Mouse (Mus musculus): ENCODE measurements around the gene Resp18. TPM values are rescaled to one million over a fixed set of nuclear protein-coding genes. Genes with fewer than 3 reads are reported as not detected.

Gene Resp18
- polyA plus RNA-seq, 1 experiment: not detected

DNA sequence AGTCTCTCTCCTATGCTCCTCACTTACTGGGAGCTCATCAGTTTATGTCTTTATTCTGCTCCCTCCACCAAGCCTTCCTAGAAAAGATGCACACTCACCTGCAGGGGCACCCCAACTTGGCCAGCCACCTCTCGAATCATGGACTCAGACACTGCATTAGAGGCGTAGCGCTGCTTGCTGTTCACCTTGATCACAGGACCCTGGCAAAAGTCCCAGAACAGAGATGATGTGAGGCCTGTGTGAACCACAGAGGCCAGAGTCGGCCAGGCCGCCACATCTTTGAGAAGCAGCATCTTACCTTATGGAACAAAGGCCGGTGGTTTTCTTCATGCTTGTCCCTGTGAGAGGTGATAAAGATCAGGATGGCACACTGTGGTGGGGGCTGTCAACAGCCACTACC is 33.5 kb upstream of the Resp18 start:
- no peaks in the 10 kb centered on the region; the same call in 1 of the 2 replicates for H3K4me1 ChIP-seq (ENCODE audit: control insufficient read depth, insufficient read depth, low read length)
- H3K4me3 ChIP-seq (ENCODE audit: insufficient read depth, low read length): no peak overlapping the region
- no peak overlapping the region for H3K27ac ChIP-seq (ENCODE audit: insufficient read depth, low read depth, low read length)
- no peak for TF ChIP-seq POLR2A (IDR thresholded peaks at IDR 0.05; ENCODE audit: borderline replicate concordance, low read depth, low read length)
- no peak for TF ChIP-seq CTCF (IDR thresholded peaks at IDR 0.05; ENCODE audit: low read depth, low read length)

DNA sequence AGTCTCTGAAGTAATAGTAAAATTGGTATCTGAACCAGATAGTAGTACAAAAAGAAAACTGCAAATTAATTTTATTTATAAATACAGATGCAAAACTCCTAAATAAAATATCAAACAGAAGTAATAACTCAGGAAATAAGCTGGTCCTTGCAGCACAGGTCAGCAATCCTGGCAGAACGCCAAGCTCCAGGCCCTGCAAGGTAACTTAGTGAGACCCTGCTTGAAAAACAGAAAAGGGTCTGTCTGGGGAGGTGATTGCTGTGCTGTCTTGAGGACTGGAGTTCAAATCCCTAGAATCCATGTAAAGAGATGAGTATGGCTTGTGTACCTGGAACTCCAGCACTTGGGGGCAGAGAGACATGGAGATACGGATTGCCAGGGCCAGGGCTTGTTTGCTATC is 26.4 kb upstream of the Resp18 start:
- Histone ChIP-seq H3K4me3 (ENCODE audit: insufficient read depth, low read length) (no peak overlapping the region), H3K4me1 (ENCODE audit: control insufficient read depth, insufficient read depth, low read length) (no peaks in the 10 kb centered on the region), H3K27ac (ENCODE audit: insufficient read depth, low read depth, low read length) (no peak overlapping the region)
- TF ChIP-seq POLR2A (IDR thresholded peaks at IDR 0.05; ENCODE audit: borderline replicate concordance, low read depth, low read length): no peak

DNA sequence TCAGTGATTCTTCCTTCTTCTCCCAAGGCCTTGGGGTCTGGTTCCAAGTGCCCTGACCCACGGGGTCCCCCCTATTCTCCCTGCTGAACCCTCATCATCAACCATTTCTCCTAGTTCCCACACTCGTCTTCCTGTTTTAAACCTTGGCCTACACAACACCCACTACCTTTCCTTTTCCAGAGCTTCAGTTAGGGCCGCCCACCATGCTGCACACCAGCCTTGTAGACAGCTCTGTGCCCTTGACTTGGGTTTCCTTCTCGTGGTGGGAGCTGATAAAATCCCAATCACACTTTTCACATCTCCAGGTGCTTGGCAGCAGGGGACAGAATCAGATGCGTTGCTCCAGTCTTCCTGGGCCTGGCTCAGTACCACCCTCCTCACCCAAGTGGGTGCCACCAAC is 16.1 kb upstream of the Resp18 start:
- H3K4me3 ChIP-seq (ENCODE audit: insufficient read depth, low read length): no peak overlapping the region
- no peak for TF ChIP-seq POLR2A (IDR thresholded peaks at IDR 0.05; ENCODE audit: borderline replicate concordance, low read depth, low read length)
- no peak for TF ChIP-seq CTCF (IDR thresholded peaks at IDR 0.05; ENCODE audit: low read depth, low read length)
- H3K4me1 ChIP-seq (ENCODE audit: control insufficient read depth, insufficient read depth, low read length): no peaks in the 10 kb centered on the region
- no peak overlapping the region for H3K27ac ChIP-seq (ENCODE audit: insufficient read depth, low read depth, low read length)

DNA sequence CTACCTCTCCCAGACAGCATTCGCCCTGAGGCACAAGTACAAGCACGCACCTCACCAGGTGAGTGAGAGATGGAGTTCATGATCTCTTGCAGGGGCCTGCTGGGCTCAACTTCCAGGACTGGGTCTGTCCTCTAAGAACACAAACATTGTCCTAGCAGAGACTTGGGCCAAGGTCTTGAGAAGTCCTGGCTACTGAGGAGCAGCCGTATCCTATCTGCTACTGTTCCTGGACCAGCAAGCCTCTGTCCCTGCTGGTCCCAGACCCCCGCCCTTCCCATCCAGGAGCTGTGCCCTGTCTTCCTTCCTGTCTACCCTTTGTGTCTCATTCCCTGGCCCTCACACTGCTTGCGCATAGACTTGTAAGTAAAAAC is 15.1 kb upstream of the Resp18 start:
- Histone ChIP-seq H3K4me1 (ENCODE audit: control insufficient read depth, insufficient read depth, low read length) (no peaks in the 10 kb centered on the region), H3K27ac (ENCODE audit: insufficient read depth, low read depth, low read length) (no peak overlapping the region), H3K4me3 (ENCODE audit: insufficient read depth, low read length) (no peak overlapping the region)
- TF ChIP-seq CTCF (IDR thresholded peaks at IDR 0.05; ENCODE audit: low read depth, low read length): no peak
- no peak for TF ChIP-seq POLR2A (IDR thresholded peaks at IDR 0.05; ENCODE audit: borderline replicate concordance, low read depth, low read length)

DNA sequence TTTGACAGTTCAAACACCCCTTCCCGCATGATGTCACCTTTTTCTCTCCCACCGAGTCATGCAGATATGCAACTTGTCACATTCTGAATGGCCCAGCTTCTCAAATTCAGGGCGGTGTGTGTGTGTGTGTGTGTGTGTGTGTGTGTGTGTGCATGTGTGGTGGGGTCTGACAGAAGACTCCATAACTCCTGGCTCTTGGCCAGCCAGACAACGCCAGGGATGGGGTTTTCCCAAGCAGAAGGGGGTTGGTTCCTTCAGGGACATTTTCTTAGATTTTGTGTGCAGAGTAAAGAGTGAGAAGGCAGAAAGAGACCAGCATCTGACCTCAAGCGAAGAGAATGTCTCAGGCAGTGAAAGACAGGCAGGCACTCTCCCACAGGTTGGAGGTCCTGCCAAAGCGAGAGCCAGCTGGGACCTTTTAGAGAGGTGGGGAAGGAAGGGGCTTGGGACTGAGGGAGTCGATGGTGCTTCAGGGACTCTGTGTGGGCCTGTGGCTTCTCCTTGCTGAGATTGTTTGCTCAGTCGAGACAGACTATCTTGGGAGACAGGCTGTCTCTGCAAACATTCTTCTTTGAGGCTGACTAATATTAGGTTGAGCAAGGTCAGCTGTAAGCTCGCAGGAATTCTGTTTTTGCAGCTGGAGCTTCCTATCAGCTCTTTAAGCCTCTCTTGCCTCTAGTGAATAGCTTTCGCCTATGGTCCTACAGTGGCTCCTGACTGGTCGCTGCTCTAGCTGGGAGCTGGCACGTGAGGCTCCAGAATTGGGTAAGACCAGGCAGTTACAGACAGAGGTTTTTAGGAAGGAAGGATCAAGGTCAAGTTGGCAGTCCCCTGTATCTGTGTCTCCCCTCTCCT is 14.5 kb upstream of the Resp18 start:
- TF ChIP-seq POLR2A (IDR thresholded peaks at IDR 0.05; ENCODE audit: borderline replicate concordance, low read depth, low read length) (no peak), CTCF (IDR thresholded peaks at IDR 0.05; ENCODE audit: low read depth, low read length) (no peak)
- H3K4me3 ChIP-seq (ENCODE audit: insufficient read depth, low read length): no peak overlapping the region
- H3K27ac ChIP-seq (ENCODE audit: insufficient read depth, low read depth, low read length): no peak overlapping the region
- H3K4me1 ChIP-seq (ENCODE audit: control insufficient read depth, insufficient read depth, low read length): no peaks in the 10 kb centered on the region

DNA sequence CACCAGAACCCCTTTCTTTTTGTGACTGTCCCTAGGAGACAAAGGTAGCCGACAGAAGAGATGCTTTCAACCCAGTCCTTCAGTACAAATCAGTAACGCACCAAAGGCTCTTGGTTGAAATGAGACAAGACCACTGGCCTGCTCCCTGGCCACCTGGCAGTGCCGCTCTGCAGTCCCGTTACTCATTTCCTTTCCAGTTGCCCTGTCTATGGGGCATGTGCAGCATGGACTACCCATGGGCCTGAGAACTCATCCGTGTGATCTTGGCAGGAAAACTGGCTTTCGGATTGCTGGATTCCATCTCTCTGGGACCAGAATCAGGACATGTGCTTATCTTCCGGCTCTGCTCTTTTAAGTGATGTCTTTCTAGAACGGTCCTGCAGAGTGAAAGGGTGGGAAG is 13.1 kb upstream of the Resp18 start:
- Histone ChIP-seq H3K4me1 (ENCODE audit: control insufficient read depth, insufficient read depth, low read length) (no peaks in the 10 kb centered on the region), H3K27ac (ENCODE audit: insufficient read depth, low read depth, low read length) (no peak overlapping the region), H3K4me3 (ENCODE audit: insufficient read depth, low read length) (no peak overlapping the region)
- TF ChIP-seq POLR2A (IDR thresholded peaks at IDR 0.05; ENCODE audit: borderline replicate concordance, low read depth, low read length) (no peak), CTCF (IDR thresholded peaks at IDR 0.05; ENCODE audit: low read depth, low read length) (no peak)

DNA sequence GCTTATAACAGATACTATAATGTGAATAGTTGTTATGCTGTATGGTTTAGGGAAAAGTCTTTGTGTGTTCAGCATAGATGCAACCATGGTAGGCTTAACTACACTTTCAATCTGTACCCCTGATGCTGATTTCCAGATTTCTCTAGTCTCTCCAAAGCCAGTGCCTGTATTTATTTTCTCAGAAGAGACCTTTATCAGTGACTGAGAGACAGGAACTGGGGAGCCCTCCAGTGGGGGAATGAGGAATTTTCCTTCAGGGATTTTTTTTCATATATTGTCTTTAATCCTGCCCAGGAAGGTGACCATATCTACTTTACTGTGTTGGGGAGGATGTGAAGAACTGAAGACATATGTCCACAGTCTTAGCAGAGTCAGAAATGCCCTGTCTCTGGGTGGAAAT is 12.4 kb upstream of the Resp18 start:
- H3K27ac ChIP-seq (ENCODE audit: insufficient read depth, low read depth, low read length): no peak overlapping the region
- H3K4me1 ChIP-seq (ENCODE audit: control insufficient read depth, insufficient read depth, low read length): no peaks in the 10 kb centered on the region
- H3K4me3 ChIP-seq (ENCODE audit: insufficient read depth, low read length): no peak overlapping the region
- TF ChIP-seq CTCF (IDR thresholded peaks at IDR 0.05; ENCODE audit: low read depth, low read length): no peak
- TF ChIP-seq POLR2A (IDR thresholded peaks at IDR 0.05; ENCODE audit: borderline replicate concordance, low read depth, low read length): no peak

DNA sequence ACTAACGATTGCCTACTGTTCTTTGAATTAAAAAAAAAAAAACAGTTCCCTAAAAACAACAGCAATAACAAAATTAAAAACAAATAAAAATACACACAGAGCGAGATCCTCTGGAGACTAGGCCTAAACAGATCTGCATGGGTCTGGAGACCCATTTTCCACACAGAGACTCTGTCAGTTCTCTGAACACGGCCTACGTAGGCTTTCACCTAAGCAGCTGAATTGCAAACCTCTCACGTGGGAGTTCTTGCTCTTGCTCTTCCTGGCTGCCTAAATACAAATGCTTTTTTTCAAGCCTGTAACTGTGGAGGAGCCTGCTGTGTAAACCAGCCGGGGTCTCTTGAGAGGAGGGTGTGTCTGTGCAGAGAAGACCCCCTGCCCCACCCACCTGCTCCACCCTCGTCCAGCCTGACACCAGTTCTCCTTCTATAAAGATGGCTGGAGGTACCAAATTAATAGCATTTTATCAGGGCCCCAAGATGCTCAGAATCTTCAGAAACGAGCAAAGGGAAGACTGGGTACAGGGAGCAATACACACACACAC is 11.7 kb upstream of the Resp18 start:
- Histone ChIP-seq H3K27ac (ENCODE audit: insufficient read depth, low read depth, low read length) (no peak overlapping the region), H3K4me3 (ENCODE audit: insufficient read depth, low read length) (no peak overlapping the region), H3K4me1 (ENCODE audit: control insufficient read depth, insufficient read depth, low read length) (no peaks in the 10 kb centered on the region)
- TF ChIP-seq POLR2A (IDR thresholded peaks at IDR 0.05; ENCODE audit: borderline replicate concordance, low read depth, low read length): no peak
- no peak for TF ChIP-seq CTCF (IDR thresholded peaks at IDR 0.05; ENCODE audit: low read depth, low read length)

DNA sequence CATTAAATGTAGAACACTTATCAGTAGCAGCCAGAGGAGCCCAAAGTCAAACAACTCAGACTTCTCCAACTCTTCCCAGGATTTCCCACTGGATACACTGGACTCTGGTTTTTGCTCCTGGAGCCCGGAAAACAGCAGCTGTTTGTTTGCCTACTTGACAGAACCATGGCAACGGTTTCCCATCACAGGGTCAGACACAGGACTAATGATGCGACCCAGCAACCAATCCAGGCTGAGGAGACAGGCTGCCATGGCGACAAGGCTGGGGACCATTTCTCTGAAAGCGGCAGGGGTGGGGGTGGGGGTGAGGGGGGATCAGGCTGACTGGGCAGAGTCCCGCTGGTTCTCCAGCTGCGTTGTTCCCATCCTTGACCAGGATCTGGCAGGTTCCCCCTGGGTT is 11.2 kb upstream of the Resp18 start:
- Histone ChIP-seq H3K4me3 (ENCODE audit: insufficient read depth, low read length) (no peak overlapping the region), H3K27ac (ENCODE audit: insufficient read depth, low read depth, low read length) (no peak overlapping the region), H3K4me1 (ENCODE audit: control insufficient read depth, insufficient read depth, low read length) (no peaks in the 10 kb centered on the region)
- no peak for TF ChIP-seq CTCF (IDR thresholded peaks at IDR 0.05; ENCODE audit: low read depth, low read length)
- TF ChIP-seq POLR2A (IDR thresholded peaks at IDR 0.05; ENCODE audit: borderline replicate concordance, low read depth, low read length): no peak

DNA sequence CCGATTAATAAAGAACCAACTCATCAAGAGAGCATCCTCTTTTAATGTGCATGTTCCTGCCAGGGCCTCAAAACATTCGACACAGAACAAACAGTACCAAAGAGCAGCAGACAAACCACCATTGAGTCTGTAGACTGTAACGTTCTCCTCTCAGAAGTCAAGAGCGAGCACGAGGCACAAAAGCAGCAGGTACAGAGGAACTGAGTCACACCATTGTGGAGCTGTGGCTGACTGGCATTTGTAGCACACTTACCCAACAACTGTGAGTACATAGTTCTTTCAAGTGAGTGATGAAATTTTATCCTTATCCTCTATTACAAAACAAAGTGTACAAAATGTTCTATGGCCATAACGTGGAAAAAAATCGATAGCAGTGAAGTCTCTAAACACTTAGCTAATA is 6.7 kb upstream of the Resp18 start:
- H3K4me1 ChIP-seq (ENCODE audit: control insufficient read depth, insufficient read depth, low read length): no peaks in the 10 kb centered on the region
- no peak overlapping the region for H3K27ac ChIP-seq (ENCODE audit: insufficient read depth, low read depth, low read length)
- no peak overlapping the region for H3K4me3 ChIP-seq (ENCODE audit: insufficient read depth, low read length)
- TF ChIP-seq POLR2A (IDR thresholded peaks at IDR 0.05; ENCODE audit: borderline replicate concordance, low read depth, low read length) (no peak), CTCF (IDR thresholded peaks at IDR 0.05; ENCODE audit: low read depth, low read length) (no peak)

Measured in bone marrow macrophage, adult 2 months (primary cell).